8 mouse cellular contexts compared by ENCODE assay signal in the genomic region with DNA sequence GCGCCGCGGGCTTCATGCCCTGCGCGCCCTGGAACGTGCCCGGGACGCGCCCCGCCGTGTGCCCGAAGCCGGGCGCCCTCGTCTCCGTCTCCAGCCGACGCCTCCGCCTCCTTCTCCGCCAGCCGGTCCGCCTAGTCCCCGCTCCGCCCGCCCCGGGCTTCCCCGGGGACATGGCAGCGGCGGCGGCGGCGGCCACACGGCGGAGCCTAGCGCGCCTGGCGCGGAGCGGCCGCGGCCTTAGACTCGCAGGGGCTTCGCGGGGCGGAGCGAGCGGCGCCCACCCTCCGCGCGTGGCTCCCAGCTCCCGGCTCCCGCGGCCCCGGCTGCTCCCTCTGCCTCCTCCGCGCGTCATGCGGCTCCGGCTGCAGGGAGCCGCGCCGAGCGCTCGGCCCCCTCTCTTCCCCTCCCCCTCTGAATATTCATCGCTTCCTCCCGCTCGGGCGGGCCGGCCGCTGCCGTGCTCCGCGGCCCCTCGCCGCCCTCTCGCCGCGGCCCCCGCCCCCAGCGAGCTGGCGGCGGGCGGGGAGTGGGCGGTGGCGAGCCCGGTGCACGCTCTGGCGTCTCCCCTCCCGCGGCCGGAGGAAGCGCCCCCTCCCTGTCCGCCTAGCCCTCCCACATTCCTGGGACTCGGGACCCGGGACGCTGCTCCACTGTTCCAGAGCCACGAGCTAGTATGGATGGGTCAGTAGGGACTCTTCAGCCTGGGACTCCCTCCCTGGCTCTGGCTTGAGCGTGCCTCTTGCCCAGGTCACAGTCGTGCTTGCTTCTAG. TPM values are rescaled to one million over a fixed set of nuclear protein-coding genes. Genes with fewer than 3 reads are reported as not detected.
DNase-seq lines count a peak whose midpoint lies in the region; ATAC-seq and TF ChIP-seq lines count a peak whose summit lies in the region.

A gene (minus strand): TSS at position 412 of the 770 bp plus-strand sequence.

- peak; percentile 76 for DNase-seq in liver, embryonic 11.5 days (ENCODE audit: low spot score)
- DNase-seq in spleen, postnatal 4 days (ENCODE audit: low spot score in 2 of 2): peak; percentile 79 to 90

- ATAC-seq in erythroblast, adult 5-6 weeks (replicated peaks; ENCODE audit: low FRiP score, poor library complexity, severe bottlenecking): peak; percentile 64
- ATAC-seq in heart, embryonic 12.5 days (ENCODE audit: insufficient number of reproducible peaks, low FRiP score): peak; percentile 79
- peak; percentile 91 for ATAC-seq in kidney, embryonic 15.5 days (replicated peaks; ENCODE audit: low FRiP score)
- ATAC-seq in liver, embryonic 11.5 days (replicated peaks; ENCODE audit: low FRiP score): peak; percentile 80
- ATAC-seq in monocyte, adult 5-6 weeks (replicated peaks; ENCODE audit: insufficient number of reproducible peaks, low FRiP score, low TSS enrichment, poor library complexity, severe bottlenecking): no peak

- TF ChIP-seq CTCF in C2C12 (IDR thresholded peaks at IDR 0.05; ENCODE audit: control insufficient read depth, insufficient read depth, insufficient read length): peak; percentile 4
- TF ChIP-seq CTCF in bone marrow macrophage, adult 2 months (IDR thresholded peaks at IDR 0.05; ENCODE audit: low read depth, low read length): no peak

- peak within 1 kb of the TSS; percentile 98 for H3K4me2 ChIP-seq in heart, embryonic 12.5 days
- peak within 1 kb of the TSS; percentile 93 for H3K4me2 ChIP-seq in kidney, embryonic 15.5 days
- H3K4me2 ChIP-seq in liver, embryonic 11.5 days: peak within 1 kb of the TSS; percentile 97

- no peaks in the 10 kb centered on the region for H3K9me3 ChIP-seq in heart, embryonic 12.5 days (replicated peaks)
- no peaks in the 10 kb centered on the region for H3K9me3 ChIP-seq in kidney, embryonic 15.5 days (replicated peaks)
- no peaks in the 10 kb centered on the region for H3K9me3 ChIP-seq in liver, embryonic 11.5 days (ENCODE audit: control insufficient read depth, low read length)

- peak within 1 kb of the TSS; percentile 96 for H3K27ac ChIP-seq in bone marrow macrophage, adult 2 months (ENCODE audit: insufficient read depth, low read depth, low read length)
- H3K27ac ChIP-seq in heart, embryonic 12.5 days (ENCODE audit: poor library complexity, severe bottlenecking): peak within 1 kb of the TSS; percentile 77
- H3K27ac ChIP-seq in kidney, embryonic 15.5 days: peak within 1 kb of the TSS; percentile 95
- peak within 1 kb of the TSS; percentile 75 for H3K27ac ChIP-seq in liver, embryonic 11.5 days (ENCODE audit: low read depth, low read length)

- H3K4me3 ChIP-seq in C2C12 (ENCODE audit: insufficient read depth, poor library complexity, severe bottlenecking): peak within 1 kb of the TSS; percentile 79
- peak within 1 kb of the TSS; percentile 98 for H3K4me3 ChIP-seq in bone marrow macrophage, adult 2 months (ENCODE audit: insufficient read depth, low read length)
- H3K4me3 ChIP-seq in heart, embryonic 12.5 days: peak within 1 kb of the TSS; percentile 91
- peak within 1 kb of the TSS; percentile 86 for H3K4me3 ChIP-seq in kidney, embryonic 15.5 days (replicated peaks)
- peak within 1 kb of the TSS; percentile 90 for H3K4me3 ChIP-seq in liver, embryonic 11.5 days (ENCODE audit: low read depth, low read length)

- H3K79me3 ChIP-seq in C2C12 (ENCODE audit: low read depth): peaks cover 10% of the 10 kb centered on the region

- H3K27me3 ChIP-seq in C2C12 (ENCODE audit: control insufficient read depth, insufficient read depth, insufficient read length): no peaks in the 10 kb centered on the region
- no peaks in the 10 kb centered on the region; the same call in 1 of the 2 replicates for H3K27me3 ChIP-seq in heart, embryonic 12.5 days (replicated peaks)
- H3K27me3 ChIP-seq in kidney, embryonic 15.5 days: no peaks in the 10 kb centered on the region
- H3K27me3 ChIP-seq in liver, embryonic 11.5 days (replicated peaks; ENCODE audit: control insufficient read depth, insufficient read depth, low read length): no peaks in the 10 kb centered on the region

- peak within 1 kb of the TSS; percentile 89 for H3K9ac ChIP-seq in heart, embryonic 12.5 days
- H3K9ac ChIP-seq in kidney, embryonic 15.5 days: peak within 1 kb of the TSS; percentile 87
- peak within 1 kb of the TSS; percentile 82 for H3K9ac ChIP-seq in liver, embryonic 11.5 days (ENCODE audit: low read depth, low read length)

- peak within 1 kb of the TSS; percentile 96 for H3ac ChIP-seq in C2C12 (ENCODE audit: control insufficient read depth, insufficient read length, low read depth)

- WGBS in heart, embryonic 12.5 days: under 1% methylated on average over 77 of the region's 100 CpGs
- under 1% methylated on average over 92 of the region's 100 CpGs for WGBS in kidney, embryonic 15.5 days
- under 1% methylated on average over 83 of the region's 100 CpGs for WGBS in liver, embryonic 11.5 days

- peaks cover 40% of the 10 kb centered on the region for H3K79me2 ChIP-seq in C2C12 (ENCODE audit: control insufficient read depth, insufficient read depth)

- no peaks in the 10 kb centered on the region for H3K36me3 ChIP-seq in C2C12 (ENCODE audit: control insufficient read depth, insufficient read depth)
- H3K36me3 ChIP-seq in heart, embryonic 12.5 days: no peaks in the 10 kb centered on the region
- H3K36me3 ChIP-seq in kidney, embryonic 15.5 days: no peaks in the 10 kb centered on the region
- no peaks in the 10 kb centered on the region for H3K36me3 ChIP-seq in liver, embryonic 11.5 days (ENCODE audit: control insufficient read depth, insufficient read depth, low read length)

- TF ChIP-seq POLR2A in bone marrow macrophage, adult 2 months (IDR thresholded peaks at IDR 0.05; ENCODE audit: borderline replicate concordance, low read depth, low read length): no peak

- peaks cover 37% of the 10 kb centered on the region for H3K4me1 ChIP-seq in bone marrow macrophage, adult 2 months (ENCODE audit: control insufficient read depth, insufficient read depth, low read length)
- peaks cover 22% of the 10 kb centered on the region for H3K4me1 ChIP-seq in heart, embryonic 12.5 days (replicated peaks)
- H3K4me1 ChIP-seq in kidney, embryonic 15.5 days: peaks cover 34% of the 10 kb centered on the region
- H3K4me1 ChIP-seq in liver, embryonic 11.5 days (replicated peaks; ENCODE audit: control insufficient read depth, insufficient read depth, low read length): peaks cover 15% of the 10 kb centered on the region

TF ChIP-seq in C2C12, 6 proteins besides CTCF, POLR2A, EP300 and RAD21:
- TF ChIP-seq CEBPB (IDR thresholded peaks at IDR 0.05; ENCODE audit: low read depth): no peak
- TF ChIP-seq FOSL1 (IDR thresholded peaks at IDR 0.05; ENCODE audit: insufficient read depth, low read length, poor library complexity, severe bottlenecking): no peak
- no peak for TF ChIP-seq MYOD1 (IDR thresholded peaks at IDR 0.05; ENCODE audit: control insufficient read depth, insufficient read length, low read depth)
- no peak for TF ChIP-seq USF1 (IDR thresholded peaks at IDR 0.05; ENCODE audit: low read depth)
- TF ChIP-seq MYOG (IDR thresholded peaks at IDR 0.05; ENCODE audit: control insufficient read depth, extremely low read depth, insufficient read length): no peak
- no peak for TF ChIP-seq MAX (IDR thresholded peaks at IDR 0.05)

RNA-seq across cellular contexts. Expression of the gene that starts here (rescaled TPM):
- polyA plus RNA-seq in C2C12 (2012; fragmentation: generic; extraction: Trizol): 1.1 TPM
- 204 and 241 TPM in 2 replicates for polyA plus RNA-seq in bone marrow macrophage, adult 2 months (2012; ENCODE audit: insufficient read depth, insufficient read length, missing spikeins)
- 9.2 and 21.1 TPM in 2 replicates for total RNA-seq in erythroblast, adult 5-6 weeks (2015; ENCODE audit: low replicate concordance)
- total RNA-seq in erythroblast, adult 5-6 weeks (2017; ENCODE audit: low replicate concordance): 11.3 and 18.7 TPM in 2 replicates
- 1.6 and 2.0 TPM in 2 replicates for polyA plus RNA-seq in heart, embryonic 12.5 days (2016; fragmentation: Nextera tagmentation; extraction: Ambion mirVana)
- polyA plus RNA-seq in kidney, embryonic 15.5 days (2015; fragmentation: Nextera tagmentation; extraction: Ambion mirVana): 6.5 and 7.1 TPM in 2 replicates
- 5.1 TPM in 2 replicates for polyA plus RNA-seq in liver, embryonic 11.5 days (2014; fragmentation: Nextera tagmentation; extraction: Ambion mirVana)
- total RNA-seq in monocyte, adult 5-6 weeks (2017): 224 to 262 TPM (median 261 TPM) in 3 replicates

Comparison
In these comparisons a context has a peak if more than half of its experiments do, and no peak if none do; other contexts are left out.
1. RNA of the gene that starts here (total RNA-seq): 224 to 262 TPM in monocyte, adult 5-6 weeks; 9.2 to 21.1 TPM in erythroblast, adult 5-6 weeks; every median in the first group is over 10 times any median in the second.
2. RNA of the gene that starts here (polyA plus RNA-seq): 204 to 241 TPM in bone marrow macrophage, adult 2 months; 6.5 to 7.1 TPM in kidney, embryonic 15.5 days, 5.1 TPM in liver, embryonic 11.5 days, 1.6 to 2.0 TPM in heart, embryonic 12.5 days and 1.1 TPM in C2C12 (single experiment); every median in the first group is over 10 times any median in the second.
3. Peak in every context shown above with its lines, with median percentiles within 50 percentile points of each other: H3K4me3 ChIP-seq, H3K27ac ChIP-seq, H3K4me2 ChIP-seq and H3K9ac ChIP-seq.